Mouse (Mus musculus) lung, adult 2 months (tissue): ENCODE measurements at regions not wholly inside any gene's neighbourhood (a gene's known extent, or its start where the extent isn't known, plus 50 kb on each side); places are given as distances from the start of the nearest gene placed in this dataset.

Experiments used
- DNase-seq: peaks from one replicate; pipeline ENCODE4 v3.0.0; 2022
- H3K4me1 ChIP-seq: fragments of 200-500 bp; 2 replicates; pipeline ENCODE4 v1.6.1; 2011; ENCODE audit warnings: low read length; ENCODE audit not compliant: control insufficient read depth, insufficient read depth
- H3K4me3 ChIP-seq: fragments of 200-500 bp; replicated peaks from 2 replicates; pipeline ENCODE3; 2011; ENCODE audit warnings: low read depth, mild to moderate bottlenecking, control low read depth, low read length; ENCODE audit errors: extremely low read depth
- CTCF ChIP-seq: fragments of 200-500 bp; IDR thresholded peaks from 2 replicates; pipeline ENCODE4 v1.5.1; 2011; ENCODE audit warnings: mild to moderate bottlenecking, low read length, control low read depth; ENCODE audit not compliant: insufficient read depth
- POLR2A ChIP-seq: fragments of 200-500 bp; IDR thresholded peaks from 2 replicates; pipeline ENCODE4 v1.6.1; 2011; ENCODE audit warnings: low read depth, mild to moderate bottlenecking, control low read depth, low read length, borderline replicate concordance; ENCODE audit errors: extremely low read depth
- WGBS: fragments of 180-500 bp; shearing (Covaris S2); methylation state at CpG from one replicate; pipeline ENCODE4 v1.1.7; 2018; 5-methylcytosine and 5-hydroxymethylcytosine counted together

DNA sequence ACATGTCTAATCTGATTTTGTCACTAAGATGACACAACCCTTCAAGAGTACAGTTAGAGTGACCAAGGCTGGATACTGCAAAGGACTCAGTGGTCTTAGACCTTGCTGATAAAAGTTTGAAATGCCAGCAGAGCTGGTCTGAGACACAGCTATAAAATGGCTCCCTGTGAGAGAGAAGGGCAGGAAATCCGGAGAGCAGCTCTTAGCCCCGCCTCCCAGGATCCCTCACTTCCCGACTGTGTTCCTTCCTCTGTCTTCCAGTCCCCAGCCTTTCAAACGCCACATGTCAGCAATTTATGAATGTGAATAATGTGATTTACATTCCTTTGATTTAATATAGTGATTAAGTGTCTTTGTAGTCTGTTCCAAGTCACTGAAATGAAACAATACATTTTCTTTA lies 232.3 kb upstream of the Dusp10 start:
- Histone ChIP-seq H3K4me1 (no peaks in the 10 kb centered on the region), H3K4me3 (no peak overlapping the region)
- 46% methylated on average over 4 of the region's 4 CpGs for WGBS
- TF ChIP-seq CTCF: no peak
- TF ChIP-seq POLR2A: no peak
- DNase-seq: no peak

GRCm38 (mm10) chr1:183783440-183784130 lies 229.5 kb upstream of the Dusp10 start:
- TF ChIP-seq POLR2A (no peak), CTCF (no peak)
- DNase-seq: no peak
- 77% methylated on average over 8 of the region's 8 CpGs for WGBS
- H3K4me1 ChIP-seq: no peaks in the 10 kb centered on the region
- no peak overlapping the region for H3K4me3 ChIP-seq

GRCm38 (mm10) chr1:183792230-183792813 lies 220.8 kb upstream of the Dusp10 start:
- no peaks in the 10 kb centered on the region for H3K4me1 ChIP-seq
- 92% methylated on average over 7 of the region's 7 CpGs for WGBS
- no peak for TF ChIP-seq CTCF
- TF ChIP-seq POLR2A: no peak
- H3K4me3 ChIP-seq: no peak overlapping the region
- no peak for DNase-seq

GRCm38 (mm10) chr1:183793324-183793723 lies 219.8 kb upstream of the Dusp10 start:
- TF ChIP-seq CTCF (no peak), POLR2A (no peak)
- no peak overlapping the region for H3K4me3 ChIP-seq
- no peak for DNase-seq
- H3K4me1 ChIP-seq: no peaks in the 10 kb centered on the region
- 76% methylated on average over 4 of the region's 4 CpGs for WGBS

GRCm38 (mm10) chr1:183793913-183794445 lies 219.1 kb upstream of the Dusp10 start:
- no peak for TF ChIP-seq CTCF
- no peak for TF ChIP-seq POLR2A
- Histone ChIP-seq H3K4me3 (no peak overlapping the region), H3K4me1 (no peaks in the 10 kb centered on the region)
- 26% methylated on average over 8 of the region's 8 CpGs for WGBS
- DNase-seq: no peak

DNA sequence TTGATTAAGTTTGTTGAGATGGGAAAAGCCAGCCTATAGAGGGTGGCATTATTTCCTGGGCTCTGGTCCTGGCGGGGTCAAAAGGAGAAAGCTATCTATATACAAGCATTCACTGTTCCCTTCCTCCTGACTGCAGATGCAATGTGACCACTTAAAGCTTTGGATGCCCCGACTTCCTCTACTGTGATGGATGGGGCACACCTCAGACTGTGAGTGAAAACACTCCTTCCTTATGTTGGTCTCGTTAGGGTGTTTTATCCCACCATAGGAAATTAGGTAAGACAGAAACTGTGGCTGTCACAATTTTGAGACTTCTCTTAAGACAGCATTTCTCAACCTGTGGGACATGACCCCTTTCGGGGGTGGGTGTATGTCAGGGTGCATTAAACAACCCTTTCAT lies 210.8 kb upstream of the Dusp10 start:
- no peak for DNase-seq
- 63% methylated on average over 4 of the region's 4 CpGs for WGBS
- Histone ChIP-seq H3K4me1 (no peaks in the 10 kb centered on the region), H3K4me3 (no peak overlapping the region)
- no peak for TF ChIP-seq POLR2A
- no peak for TF ChIP-seq CTCF

DNA sequence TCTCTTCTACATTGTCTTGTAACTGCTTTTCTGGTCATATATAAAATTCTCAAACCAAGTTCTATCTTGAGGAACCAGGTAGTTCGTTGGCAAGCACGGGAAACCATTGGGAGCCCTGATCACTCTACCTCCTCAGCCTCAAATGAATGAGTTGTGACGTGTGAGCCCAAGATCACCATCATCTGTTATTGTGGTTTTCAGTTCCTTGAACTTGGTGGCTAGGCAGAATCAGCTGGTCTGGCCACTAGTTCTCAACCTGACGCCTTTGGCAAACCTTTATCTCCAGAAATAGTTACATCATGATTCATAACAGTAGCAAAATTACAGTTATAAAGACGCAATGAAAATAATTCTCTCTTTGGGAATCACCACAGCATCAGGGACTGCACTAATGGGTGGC lies 209.7 kb upstream of the Dusp10 start:
- H3K4me1 ChIP-seq: no peaks in the 10 kb centered on the region
- H3K4me3 ChIP-seq: no peak overlapping the region
- TF ChIP-seq POLR2A (no peak), CTCF (no peak)
- no peak for DNase-seq
- 69% methylated on average over 5 of the region's 5 CpGs for WGBS

DNA sequence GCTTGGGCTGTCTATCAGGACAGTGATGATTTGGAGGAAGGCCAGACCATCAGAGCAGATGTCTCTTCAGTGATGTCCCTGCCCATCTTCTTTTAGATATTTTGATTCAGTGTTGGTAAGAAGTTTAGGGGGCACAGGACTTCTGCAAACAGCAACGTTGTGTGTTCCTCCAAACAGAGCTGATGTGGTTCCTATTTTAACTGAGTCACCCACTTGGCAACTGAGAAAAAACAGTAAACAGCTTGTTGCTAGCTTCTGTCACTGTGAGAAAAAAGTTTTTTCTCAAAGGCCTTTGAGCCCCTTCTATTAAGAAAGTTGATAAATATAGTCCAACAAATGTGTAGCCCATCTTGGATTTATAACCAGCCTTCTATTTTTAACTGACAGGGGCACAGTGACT lies 209.3 kb upstream of the Dusp10 start:
- H3K4me3 ChIP-seq: no peak overlapping the region
- H3K4me1 ChIP-seq: no peaks in the 10 kb centered on the region
- TF ChIP-seq POLR2A: no peak
- no peak for TF ChIP-seq CTCF
- 43% methylated on average over 1 of the region's 1 CpGs for WGBS
- no peak for DNase-seq

- WGBS: 63% methylated on average over 2 of the region's 2 CpGs
- no peaks in the 10 kb centered on the region for H3K4me1 ChIP-seq
- DNase-seq: no peak
- no peak overlapping the region for H3K4me3 ChIP-seq
- TF ChIP-seq POLR2A (no peak), CTCF (no peak)
Observed at GRCm38 (mm10) chr1:183804295-183804694, 208.8 kb upstream of the Dusp10 start.

DNA sequence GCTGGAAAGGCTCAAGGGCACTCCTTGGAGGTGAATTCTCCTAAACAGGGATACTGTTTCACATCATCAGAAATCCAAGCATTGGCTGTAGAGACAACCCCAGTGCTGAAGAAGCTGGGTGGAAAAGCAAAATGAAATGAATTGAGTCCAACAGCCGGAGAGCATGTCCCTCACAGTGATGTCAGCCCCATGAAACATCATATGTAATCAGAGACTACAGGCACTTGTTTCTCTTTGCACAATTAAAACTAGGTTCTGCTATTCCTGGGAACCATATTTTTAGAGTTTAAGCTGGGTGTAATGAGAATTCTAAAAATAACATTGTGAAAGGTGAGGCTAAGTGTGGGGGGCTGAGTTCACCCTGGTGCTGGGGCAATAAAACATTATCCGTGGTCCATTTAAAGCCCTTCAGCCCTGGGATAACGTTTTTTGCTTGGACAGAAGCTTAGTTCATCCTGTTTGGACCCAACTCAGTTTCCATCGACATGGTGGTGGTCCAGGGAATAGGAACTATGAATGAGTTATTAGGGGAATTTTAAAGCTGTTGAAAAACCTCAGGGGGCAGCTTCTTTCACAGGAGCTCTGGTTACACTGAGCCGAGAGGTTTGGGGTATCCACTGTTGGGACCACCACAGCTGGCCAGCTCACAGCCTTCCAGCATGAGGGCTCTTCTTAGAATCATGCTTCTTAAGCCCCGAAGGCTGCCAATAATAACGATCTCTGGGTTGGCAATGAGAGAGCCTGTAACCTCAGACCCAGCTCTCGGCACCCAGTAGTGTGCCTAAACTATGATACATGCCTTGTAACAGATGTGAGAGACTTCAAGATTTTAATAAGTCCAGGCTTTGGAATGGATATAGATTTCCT lies 206.0 kb upstream of the Dusp10 start:
- 77% methylated on average over 8 of the region's 8 CpGs for WGBS
- Histone ChIP-seq H3K4me1 (no peaks in the 10 kb centered on the region), H3K4me3 (no peak overlapping the region)
- DNase-seq: no peak
- TF ChIP-seq POLR2A: no peak
- TF ChIP-seq CTCF: no peak
